Mouse (Mus musculus): ENCODE results near the gene Tpi1.

GRCm38 (mm10) chr6:124863125-124863657 is 49.1 kb upstream of the Tpi1 start:
- TF ChIP-seq FLI1 (IDR thresholded peaks at IDR 0.05; ENCODE audit: low read length) (no peak), GATA1 (IDR thresholded peaks at IDR 0.05; ENCODE audit: borderline replicate concordance, low read length) (no peak)

Measured in megakaryocyte, embryonic 14.5 days (primary cell).